Mouse (Mus musculus) CH12.LX (cell line): ENCODE measurements at regions not wholly inside any gene's neighbourhood (a gene's known extent, or its start where the extent isn't known, plus 50 kb on each side); places are given as distances from the start of the nearest gene placed in this dataset.

ENCODE experiments used
- CHD1 ChIP-seq: IDR thresholded peaks from 2 replicates; pipeline ENCODE4 v1.6.1; 2012; ENCODE audit warnings: low read depth, low read length, improper control_type of control experiment, inconsistent platforms
- CHD2 ChIP-seq: IDR thresholded peaks from 2 replicates; pipeline ENCODE4 v1.6.1; 2011; ENCODE audit warnings: low read length, improper control_type of control experiment
- CTCF ChIP-seq, 2 experiments: IDR thresholded peaks in 1 of 2; conservative IDR thresholded peaks in 1 of 2; 2 replicates each; pipeline ENCODE4 v1.5.1; 2011 to 2012; ENCODE audit warnings: low read depth in 2 of 2, low read length in 2 of 2, improper control_type of control experiment in 1 of 2, inconsistent platforms in 1 of 2, mild to moderate bottlenecking in 1 of 2, moderate library complexity in 1 of 2
- ELF1 ChIP-seq: IDR thresholded peaks from 2 replicates; pipeline ENCODE4 v1.6.1; 2014; ENCODE audit warnings: low read depth, mild to moderate bottlenecking, inconsistent platforms, low read length, improper control_type of control experiment
- GABPA ChIP-seq: IDR thresholded peaks from 2 replicates; pipeline ENCODE4 v1.6.1; 2012; ENCODE audit warnings: low read depth, low read length, improper control_type of control experiment, inconsistent platforms; ENCODE audit not compliant: insufficient replicate concordance
- MAFK ChIP-seq: IDR thresholded peaks from 2 replicates; pipeline ENCODE4 v1.6.1; 2011; ENCODE audit warnings: low read length, improper control_type of control experiment; ENCODE audit not compliant: insufficient replicate concordance
- MAX ChIP-seq: IDR thresholded peaks from 2 replicates; pipeline ENCODE4 v1.6.1; 2011; ENCODE audit warnings: low read length, improper control_type of control experiment
- MAZ ChIP-seq: IDR thresholded peaks from 2 replicates; pipeline ENCODE4 v1.6.1; 2012; ENCODE audit warnings: low read depth, mild to moderate bottlenecking, inconsistent platforms, low read length, improper control_type of control experiment, moderate library complexity
- MEF2A ChIP-seq: IDR thresholded peaks from 2 replicates; pipeline ENCODE4 v1.6.1; 2014; ENCODE audit warnings: low read depth, mild to moderate bottlenecking, inconsistent platforms, low read length, improper control_type of control experiment, borderline replicate concordance
- MXI1 ChIP-seq: IDR thresholded peaks from 2 replicates; pipeline ENCODE4 v1.6.1; 2011; ENCODE audit warnings: mild to moderate bottlenecking, low read depth, low read length, improper control_type of control experiment
- POLR2A ChIP-seq: IDR thresholded peaks from 2 replicates; pipeline ENCODE4 v1.6.1; 2011; ENCODE audit warnings: low read depth, mild to moderate bottlenecking, improper control_type of control experiment, low read length
- POLR2AphosphoS2 ChIP-seq: IDR thresholded peaks from 2 replicates; pipeline ENCODE4 v1.6.1; 2011; ENCODE audit warnings: low read depth, low read length, improper control_type of control experiment
- SIN3A ChIP-seq: IDR thresholded peaks from 2 replicates; pipeline ENCODE4 v1.6.1; 2012; ENCODE audit warnings: low read length, improper control_type of control experiment, inconsistent platforms
- TCF12 ChIP-seq: IDR thresholded peaks from 2 replicates; pipeline ENCODE4 v1.6.1; 2014; ENCODE audit warnings: low read depth, mild to moderate bottlenecking, inconsistent platforms, low read length, improper control_type of control experiment

- TF ChIP-seq MAZ (no peak), MAX (no peak), ELF1 (no peak), CTCF (conservative IDR thresholded peaks at IDR 0.05 in 1 of 2, IDR thresholded peaks at IDR 0.05 in 1 of 2; ENCODE audit: low read depth in 2 of 2, low read length in 2 of 2) (no peak), MXI1 (no peak), POLR2AphosphoS2 (no peak), TCF12 (no peak), POLR2A (no peak), SIN3A (no peak), CHD1 (no peak), MEF2A (no peak), MAFK (no peak), GABPA (no peak), CHD2 (no peak)
Observed at GRCm38 (mm10) chr14:67550462-67551185, 1541.6 kb upstream of the Gulo start.
